Mouse (Mus musculus): ENCODE measurements at regions not wholly inside any gene's neighbourhood (a gene's known extent, or its start where the extent isn't known, plus 50 kb on each side); places are given as distances from the start of the nearest gene placed in this dataset.
A peak's percentile ranks its signal among the peaks of the same experiment; 100 is the strongest.

- no peak overlapping the region for H3K4me2 ChIP-seq (ENCODE audit: low read depth, low read length)
- no peaks in the 10 kb centered on the region for H3K4me1 ChIP-seq (replicated peaks; ENCODE audit: control insufficient read depth, insufficient read depth, low read length)
- H3K4me3 ChIP-seq (ENCODE audit: low read length), result no peak overlapping the region
- no peaks in the 10 kb centered on the region for H3K36me3 ChIP-seq (ENCODE audit: control insufficient read depth, insufficient read depth, low read length)
- no peaks in the 10 kb centered on the region for H3K27me3 ChIP-seq (ENCODE audit: control insufficient read depth, insufficient read depth, low read depth, low read length)
- no peak overlapping the region for H3K27ac ChIP-seq (ENCODE audit: low read length)
- H3K9me3 ChIP-seq (ENCODE audit: control insufficient read depth, low read length), result no peaks in the 10 kb centered on the region
- no peak overlapping the region for H3K9ac ChIP-seq (ENCODE audit: low read length)
- ATAC-seq (ENCODE audit: low read depth), result no peak
- 57% methylated on average over 3 of the region's 3 CpGs for WGBS
Measured at GRCm38 (mm10) chr4:31566834-31567233, 397.1 kb upstream of the Map3k7 start.

DNA sequence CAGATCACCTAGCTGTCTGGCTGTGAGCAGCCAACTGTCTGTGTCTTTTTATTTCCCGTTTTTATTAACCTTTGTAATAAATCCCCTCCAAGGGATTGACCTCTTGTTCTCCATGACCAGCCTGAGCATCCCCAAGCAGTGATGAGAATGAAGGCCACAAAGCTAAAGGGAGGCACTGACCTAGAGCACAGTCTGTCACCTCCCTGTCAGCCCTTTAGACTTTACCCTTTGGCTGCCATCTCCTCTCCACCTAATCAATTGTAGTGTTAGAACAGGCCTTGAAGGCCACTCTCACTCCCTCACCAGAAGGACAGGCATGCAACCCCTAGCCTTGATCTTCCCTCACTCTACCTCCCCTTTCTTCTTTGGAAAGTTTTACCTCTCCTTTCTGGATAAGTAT is 394.2 kb upstream of the Map3k7 start:
- H3K9ac ChIP-seq (ENCODE audit: low read length), result no peak overlapping the region
- no peaks in the 10 kb centered on the region for H3K27me3 ChIP-seq (ENCODE audit: control insufficient read depth, insufficient read depth, low read depth, low read length)
- no peak overlapping the region for H3K4me2 ChIP-seq (ENCODE audit: low read depth, low read length)
- H3K4me3 ChIP-seq (ENCODE audit: low read length), result no peak overlapping the region
- no peaks in the 10 kb centered on the region for H3K9me3 ChIP-seq (ENCODE audit: control insufficient read depth, low read length)
- no peaks in the 10 kb centered on the region for H3K36me3 ChIP-seq (ENCODE audit: control insufficient read depth, insufficient read depth, low read length)
- no peak overlapping the region for H3K27ac ChIP-seq (ENCODE audit: low read length)
- no peak for ATAC-seq (ENCODE audit: low read depth)
- no peaks in the 10 kb centered on the region for H3K4me1 ChIP-seq (replicated peaks; ENCODE audit: control insufficient read depth, insufficient read depth, low read length)
- 64% methylated on average over 1 of the region's 1 CpGs for WGBS

- no peaks in the 10 kb centered on the region for H3K36me3 ChIP-seq (ENCODE audit: control insufficient read depth, insufficient read depth, low read length)
- no peaks in the 10 kb centered on the region for H3K27me3 ChIP-seq (ENCODE audit: control insufficient read depth, insufficient read depth, low read depth, low read length)
- H3K4me1 ChIP-seq (replicated peaks; ENCODE audit: control insufficient read depth, insufficient read depth, low read length), result no peaks in the 10 kb centered on the region
- WGBS, result 34% methylated on average over 4 of the region's 4 CpGs
- ATAC-seq (ENCODE audit: low read depth), result no peak
- no peak overlapping the region for H3K4me2 ChIP-seq (ENCODE audit: low read depth, low read length)
- H3K9me3 ChIP-seq (ENCODE audit: control insufficient read depth, low read length), result no peaks in the 10 kb centered on the region
- H3K9ac ChIP-seq (ENCODE audit: low read length), result no peak overlapping the region
- H3K27ac ChIP-seq (ENCODE audit: low read length), result no peak overlapping the region
- no peak overlapping the region for H3K4me3 ChIP-seq (ENCODE audit: low read length)
Measured at GRCm38 (mm10) chr4:31576982-31577579, 386.8 kb upstream of the Map3k7 start.

- Histone ChIP-seq H3K4me3 (ENCODE audit: low read length) (no peak overlapping the region), H3K27ac (ENCODE audit: low read length) (no peak overlapping the region), H3K4me2 (ENCODE audit: low read depth, low read length) (no peak overlapping the region), H3K9me3 (ENCODE audit: control insufficient read depth, low read length) (no peaks in the 10 kb centered on the region), H3K36me3 (ENCODE audit: control insufficient read depth, insufficient read depth, low read length) (no peaks in the 10 kb centered on the region), H3K9ac (ENCODE audit: low read length) (no peak overlapping the region), H3K4me1 (replicated peaks; ENCODE audit: control insufficient read depth, insufficient read depth, low read length) (no peaks in the 10 kb centered on the region), H3K27me3 (ENCODE audit: control insufficient read depth, insufficient read depth, low read depth, low read length) (no peaks in the 10 kb centered on the region)
- 70% methylated on average over 2 of the region's 2 CpGs for WGBS
- ATAC-seq (ENCODE audit: low read depth), result no peak
Measured at GRCm38 (mm10) chr4:31583495-31583894, 380.4 kb upstream of the Map3k7 start.

DNA sequence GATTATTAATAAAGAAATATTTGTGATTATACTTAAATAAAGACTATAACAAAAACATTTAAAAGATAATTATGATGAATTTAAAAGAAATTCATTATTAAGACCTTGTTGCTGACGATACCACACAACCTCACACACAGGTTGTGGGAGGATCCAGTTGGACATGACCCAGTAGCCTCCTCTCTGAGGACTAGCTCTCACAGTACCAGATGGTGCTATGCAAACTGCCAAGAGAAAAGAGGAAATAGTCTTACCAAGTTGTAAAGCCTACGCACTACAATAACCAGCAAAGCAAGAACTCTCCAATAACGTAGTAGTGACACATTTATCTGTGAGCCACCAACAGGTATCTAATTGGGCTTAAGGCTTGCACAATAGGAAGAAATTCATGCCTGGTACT is 379.7 kb upstream of the Map3k7 start:
- Histone ChIP-seq H3K4me2 (ENCODE audit: low read depth, low read length) (no peak overlapping the region), H3K9me3 (ENCODE audit: control insufficient read depth, low read length) (no peaks in the 10 kb centered on the region), H3K4me3 (ENCODE audit: low read length) (no peak overlapping the region), H3K4me1 (replicated peaks; ENCODE audit: control insufficient read depth, insufficient read depth, low read length) (no peaks in the 10 kb centered on the region), H3K9ac (ENCODE audit: low read length) (no peak overlapping the region), H3K27me3 (ENCODE audit: control insufficient read depth, insufficient read depth, low read depth, low read length) (no peaks in the 10 kb centered on the region), H3K36me3 (ENCODE audit: control insufficient read depth, insufficient read depth, low read length) (no peaks in the 10 kb centered on the region), H3K27ac (ENCODE audit: low read length) (no peak overlapping the region)
- WGBS, result 91% methylated on average over 3 of the region's 3 CpGs
- no peak for ATAC-seq (ENCODE audit: low read depth)

GRCm38 (mm10) chr4:31594089-31594488 is 369.8 kb upstream of the Map3k7 start:
- H3K27me3 ChIP-seq (ENCODE audit: control insufficient read depth, insufficient read depth, low read depth, low read length), result no peaks in the 10 kb centered on the region
- H3K9ac ChIP-seq (ENCODE audit: low read length), result no peak overlapping the region
- no peak overlapping the region for H3K4me2 ChIP-seq (ENCODE audit: low read depth, low read length)
- H3K9me3 ChIP-seq (ENCODE audit: control insufficient read depth, low read length), result no peaks in the 10 kb centered on the region
- H3K4me3 ChIP-seq (ENCODE audit: low read length), result no peak overlapping the region
- H3K27ac ChIP-seq (ENCODE audit: low read length), result peak overlapping the region; percentile 47
- no peaks in the 10 kb centered on the region for H3K4me1 ChIP-seq (replicated peaks; ENCODE audit: control insufficient read depth, insufficient read depth, low read length)
- peak; percentile 65 for ATAC-seq (ENCODE audit: low read depth)
- no peaks in the 10 kb centered on the region for H3K36me3 ChIP-seq (ENCODE audit: control insufficient read depth, insufficient read depth, low read length)
- 61% methylated on average over 1 of the region's 1 CpGs for WGBS

GRCm38 (mm10) chr4:31601536-31601935 is 362.4 kb upstream of the Map3k7 start:
- H3K4me2 ChIP-seq (ENCODE audit: low read depth, low read length), result 0 out of 2 replicates have a peak overlapping the region, but pooled peaks have one; percentile 17
- H3K9me3 ChIP-seq (ENCODE audit: control insufficient read depth, low read length), result no peaks in the 10 kb centered on the region
- peaks cover 3% of the 10 kb centered on the region; the same call in 1 of the 2 replicates for H3K4me1 ChIP-seq (replicated peaks; ENCODE audit: control insufficient read depth, insufficient read depth, low read length)
- H3K4me3 ChIP-seq (ENCODE audit: low read length), result no peak overlapping the region
- H3K27ac ChIP-seq (ENCODE audit: low read length), result no peak overlapping the region
- WGBS, result 24% methylated on average over 8 of the region's 8 CpGs
- H3K9ac ChIP-seq (ENCODE audit: low read length), result no peak overlapping the region
- ATAC-seq (ENCODE audit: low read depth), result peak; percentile 23; the same call in 1 of the 2 replicates
- no peaks in the 10 kb centered on the region for H3K27me3 ChIP-seq (ENCODE audit: control insufficient read depth, insufficient read depth, low read depth, low read length)
- H3K36me3 ChIP-seq (ENCODE audit: control insufficient read depth, insufficient read depth, low read length), result no peaks in the 10 kb centered on the region

DNA sequence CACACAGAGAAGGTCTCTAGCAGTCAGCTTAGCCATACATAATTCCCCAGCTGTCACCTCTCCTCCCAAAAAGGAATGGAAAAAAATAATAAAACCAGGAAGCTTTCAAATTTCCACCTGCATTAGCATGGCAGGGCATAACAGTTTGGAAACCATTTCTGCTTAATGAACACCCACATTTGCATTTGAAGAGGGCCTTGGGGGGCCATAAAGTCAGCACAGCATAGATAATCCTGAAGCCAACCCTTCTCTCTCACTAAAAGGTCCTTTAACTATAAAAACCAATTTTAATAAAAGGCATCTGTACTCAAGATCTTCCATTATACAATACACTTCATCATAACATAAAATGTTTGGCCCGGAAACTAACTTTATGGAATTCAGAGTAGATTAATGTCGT is 360.1 kb upstream of the Map3k7 start:
- no peak for ATAC-seq (ENCODE audit: low read depth)
- no peak overlapping the region for H3K9ac ChIP-seq (ENCODE audit: low read length)
- H3K4me1 ChIP-seq (replicated peaks; ENCODE audit: control insufficient read depth, insufficient read depth, low read length), result peaks cover 3% of the 10 kb centered on the region; the same call in 1 of the 2 replicates
- no peak overlapping the region for H3K27ac ChIP-seq (ENCODE audit: low read length)
- no peak overlapping the region for H3K4me3 ChIP-seq (ENCODE audit: low read length)
- no peaks in the 10 kb centered on the region for H3K27me3 ChIP-seq (ENCODE audit: control insufficient read depth, insufficient read depth, low read depth, low read length)
- no peaks in the 10 kb centered on the region for H3K9me3 ChIP-seq (ENCODE audit: control insufficient read depth, low read length)
- H3K4me2 ChIP-seq (ENCODE audit: low read depth, low read length), result no peak overlapping the region
- WGBS, result 88% methylated on average over 2 of the region's 2 CpGs
- H3K36me3 ChIP-seq (ENCODE audit: control insufficient read depth, insufficient read depth, low read length), result no peaks in the 10 kb centered on the region

- no peak overlapping the region for H3K27ac ChIP-seq (ENCODE audit: low read length)
- H3K9ac ChIP-seq (ENCODE audit: low read length), result no peak overlapping the region
- H3K4me2 ChIP-seq (ENCODE audit: low read depth, low read length), result no peak overlapping the region
- H3K9me3 ChIP-seq (ENCODE audit: control insufficient read depth, low read length), result no peaks in the 10 kb centered on the region
- H3K36me3 ChIP-seq (ENCODE audit: control insufficient read depth, insufficient read depth, low read length), result no peaks in the 10 kb centered on the region
- H3K4me1 ChIP-seq (replicated peaks; ENCODE audit: control insufficient read depth, insufficient read depth, low read length), result no peaks in the 10 kb centered on the region
- H3K27me3 ChIP-seq (ENCODE audit: control insufficient read depth, insufficient read depth, low read depth, low read length), result no peaks in the 10 kb centered on the region
- 55% methylated on average over 8 of the region's 8 CpGs for WGBS
- H3K4me3 ChIP-seq (ENCODE audit: low read length), result no peak overlapping the region
- ATAC-seq (ENCODE audit: low read depth), result no peak
Measured at GRCm38 (mm10) chr4:31608811-31609210, 355.1 kb upstream of the Map3k7 start.

DNA sequence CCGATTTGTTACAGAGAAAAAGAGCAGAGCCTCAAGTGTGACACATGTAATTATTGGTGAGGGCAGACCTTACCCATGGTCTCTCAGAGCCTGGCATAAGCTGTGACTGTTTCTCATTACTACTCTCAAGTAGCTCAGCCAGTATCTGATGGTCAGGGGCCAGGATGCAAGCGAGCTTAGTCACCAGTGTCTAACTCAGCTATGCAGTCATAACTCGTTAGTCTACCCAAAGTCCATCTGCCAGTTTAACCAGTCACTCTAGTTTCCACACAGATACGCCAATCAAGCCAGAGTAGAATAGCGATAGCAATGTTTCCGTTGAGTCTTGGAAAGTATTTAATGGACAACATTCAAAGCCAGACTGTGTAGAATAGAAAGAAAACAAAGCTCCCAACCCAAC is 354.3 kb upstream of the Map3k7 start:
- WGBS, result 87% methylated on average over 6 of the region's 6 CpGs
- H3K36me3 ChIP-seq (ENCODE audit: control insufficient read depth, insufficient read depth, low read length), result no peaks in the 10 kb centered on the region
- H3K4me3 ChIP-seq (ENCODE audit: low read length), result no peak overlapping the region
- no peak overlapping the region for H3K9ac ChIP-seq (ENCODE audit: low read length)
- no peak for ATAC-seq (ENCODE audit: low read depth)
- H3K4me2 ChIP-seq (ENCODE audit: low read depth, low read length), result no peak overlapping the region
- no peak overlapping the region for H3K27ac ChIP-seq (ENCODE audit: low read length)
- H3K9me3 ChIP-seq (ENCODE audit: control insufficient read depth, low read length), result no peaks in the 10 kb centered on the region
- no peaks in the 10 kb centered on the region for H3K4me1 ChIP-seq (replicated peaks; ENCODE audit: control insufficient read depth, insufficient read depth, low read length)
- no peaks in the 10 kb centered on the region for H3K27me3 ChIP-seq (ENCODE audit: control insufficient read depth, insufficient read depth, low read depth, low read length)
